Mouse (Mus musculus) forebrain, embryonic 14.5 days (tissue): ENCODE measurements around the gene Krt27. TPM values are rescaled to one million over a fixed set of nuclear protein-coding genes. Genes with fewer than 3 reads are reported as not detected.

ENCODE experiments used
- ATAC-seq: fragments of 200-750 bp; cut with Nextera tagmentation; 2 replicates; pipeline ENCODE4 v1.8.0; 2017; ENCODE audit warnings: mild to moderate bottlenecking, moderate library complexity
- DNase-seq: peaks from one replicate; pipeline ENCODE4 v3.0.0-alpha.2; 2015; ENCODE audit warnings: low spot score
- H3K27ac ChIP-seq: fragments of 300-500 bp; sonication (generic); 2 replicates; pipeline ENCODE4 v1.5.1; 2014; ENCODE audit warnings: low read depth, mild to moderate bottlenecking, control low read depth, low read length, moderate library complexity
- H3K27me3 ChIP-seq: fragments of 300-500 bp; sonication (generic); replicated peaks from 2 replicates; pipeline ENCODE4 v1.6.1; 2014; ENCODE audit warnings: low read length, control low read depth, mixed read lengths; ENCODE audit not compliant: control insufficient read depth, insufficient read depth
- H3K36me3 ChIP-seq: fragments of 300-500 bp; sonication (generic); 2 replicates; pipeline ENCODE4 v1.6.1; 2014; ENCODE audit warnings: low read length, control low read depth; ENCODE audit not compliant: control insufficient read depth, insufficient read depth
- H3K4me1 ChIP-seq: fragments of 300-500 bp; sonication (generic); 2 replicates; pipeline ENCODE4 v1.6.1; 2014; ENCODE audit warnings: antibody characterized with exemption, low read length, control low read depth; ENCODE audit not compliant: control insufficient read depth, insufficient read depth
- H3K4me2 ChIP-seq: fragments of 300-500 bp; sonication (generic); 2 replicates; pipeline ENCODE4 v1.6.1; 2014; ENCODE audit warnings: mild to moderate bottlenecking, control low read depth, low read length
- H3K4me3 ChIP-seq: fragments of 300-500 bp; sonication (generic); 2 replicates; pipeline ENCODE4 v1.5.1; 2014; ENCODE audit warnings: low read depth, low read length, control low read depth
- H3K9ac ChIP-seq: fragments of 300-500 bp; sonication (generic); 2 replicates; pipeline ENCODE4 v1.6.1; 2014; ENCODE audit warnings: mild to moderate bottlenecking, low read length, control low read depth, moderate library complexity
- H3K9me3 ChIP-seq: fragments of 300-500 bp; sonication (generic); replicated peaks from 2 replicates; pipeline ENCODE4 v1.6.1; 2016; ENCODE audit warnings: low read length, control low read depth, mixed read lengths; ENCODE audit not compliant: control insufficient read depth
- WGBS: fragments of 180-500 bp; shearing (Covaris S2); extraction: QIAGEN DNeasy Blood & Tissue Kit; methylation state at CpG from one replicate; pipeline ENCODE4 v1.1.7; 2014; 5-methylcytosine and 5-hydroxymethylcytosine counted together
- polyA plus RNA-seq: library from polyadenylated mRNA; unstranded; fragments of >200 nt; fragmentation: Nextera tagmentation; extraction: Ambion mirVana; gene quantifications from 2 replicates; pipeline ENCODE4 v1.2.1, GENCODE M21; 2014

Gene Krt27
- polyA plus RNA-seq, 1 experiment from 2014 or later, result not detected

GRCm38 (mm10) chr11:99316543-99316942, 34.4 kb downstream of the Krt27 start:
- Histone ChIP-seq H3K4me3 (no peak overlapping the region), H3K27ac (no peak overlapping the region), H3K4me1 (no peaks in the 10 kb centered on the region), H3K9ac (no peak overlapping the region), H3K4me2 (no peak overlapping the region), H3K27me3 (no peaks in the 10 kb centered on the region), H3K9me3 (no peaks in the 10 kb centered on the region), H3K36me3 (no peaks in the 10 kb centered on the region)
- ATAC-seq (no peak), DNase-seq (peak; percentile 13)
- 71% methylated on average over 8 of the region's 8 CpGs for WGBS

GRCm38 (mm10) chr11:99314594-99314993, 36.3 kb downstream of the Krt27 start:
- H3K27ac ChIP-seq, result no peak overlapping the region
- H3K9me3 ChIP-seq, result no peaks in the 10 kb centered on the region
- H3K9ac ChIP-seq, result no peak overlapping the region
- WGBS, result 90% methylated on average over 2 of the region's 2 CpGs
- no peaks in the 10 kb centered on the region for H3K36me3 ChIP-seq
- no peaks in the 10 kb centered on the region for H3K4me1 ChIP-seq
- H3K4me3 ChIP-seq, result no peak overlapping the region
- H3K27me3 ChIP-seq, result no peaks in the 10 kb centered on the region
- no peak overlapping the region for H3K4me2 ChIP-seq
- no peak for ATAC-seq
- DNase-seq, result no peak

GRCm38 (mm10) chr11:99310882-99311281, 40.0 kb downstream of the Krt27 start:
- WGBS, result 87% methylated on average over 1 of the region's 1 CpGs
- Histone ChIP-seq H3K36me3 (no peaks in the 10 kb centered on the region), H3K4me3 (no peak overlapping the region), H3K9ac (no peak overlapping the region), H3K4me2 (no peak overlapping the region), H3K9me3 (no peaks in the 10 kb centered on the region), H3K4me1 (no peaks in the 10 kb centered on the region), H3K27ac (no peak overlapping the region), H3K27me3 (no peaks in the 10 kb centered on the region)
- ATAC-seq (no peak), DNase-seq (peak; percentile 71)

- Histone ChIP-seq H3K4me3 (no peak overlapping the region), H3K4me1 (no peaks in the 10 kb centered on the region), H3K27ac (no peak overlapping the region), H3K9me3 (no peaks in the 10 kb centered on the region), H3K36me3 (no peaks in the 10 kb centered on the region), H3K9ac (no peak overlapping the region), H3K27me3 (no peaks in the 10 kb centered on the region), H3K4me2 (no peak overlapping the region)
- DNase-seq (peak; percentile 74), ATAC-seq (no peak)
- 40% methylated on average over 2 of the region's 2 CpGs for WGBS
Observed at GRCm38 (mm10) chr11:99307579-99307978, 43.3 kb downstream of the Krt27 start.

Other genes starting within 250 kb of the Krt27 start
- gene Ccr7, start 196.0 kb downstream of the Krt27 start, polyA plus RNA-seq, result not detected in 2 replicates
- gene Smarce1, start 120.1 kb downstream of the Krt27 start, polyA plus RNA-seq, result 214 and 218 TPM in 2 replicates
- gene Krt222, start 107.0 kb downstream of the Krt27 start, polyA plus RNA-seq, result 1.9 and 2.5 TPM in 2 replicates
- gene Krt24, start 65.8 kb downstream of the Krt27 start, polyA plus RNA-seq, result not detected in 2 replicates
- 0.14 TPM in 1 of 2 replicates, not detected in the other for gene Krt25, start 28.2 kb downstream of the Krt27 start, polyA plus RNA-seq
- gene Krt26, start 13.1 kb downstream of the Krt27 start, polyA plus RNA-seq, result not detected in 2 replicates
- 0.17 and 0.34 TPM in 2 replicates for gene Krt28, start 23.8 kb upstream of the Krt27 start, polyA plus RNA-seq
- 30.9 and 33.3 TPM in 2 replicates for gene Krt10, start 38.3 kb upstream of the Krt27 start, polyA plus RNA-seq
- gene Krt12, start 71.2 kb upstream of the Krt27 start, polyA plus RNA-seq, result 0.23 TPM in 1 of 2 replicates, not detected in the other
- gene Krt20, start 87.0 kb upstream of the Krt27 start, polyA plus RNA-seq, result not detected in 2 replicates
- 0.10 TPM in 1 of 2 replicates, not detected in the other for gene Krt23, start 142.0 kb upstream of the Krt27 start, polyA plus RNA-seq
- gene Krt39, start 170.2 kb upstream of the Krt27 start, polyA plus RNA-seq, result not detected in 2 replicates
- not detected in 2 replicates for gene Krt40, start 192.1 kb upstream of the Krt27 start, polyA plus RNA-seq
- not detected in 2 replicates for gene Krtap3-3, start 199.8 kb upstream of the Krt27 start, polyA plus RNA-seq
- gene Krtap3-2, start 205.7 kb upstream of the Krt27 start, polyA plus RNA-seq, result not detected in 2 replicates
- gene Gm11939, start 208.4 kb upstream of the Krt27 start, polyA plus RNA-seq, result not detected in 2 replicates
- not detected in 2 replicates for gene Krtap3-1, start 215.5 kb upstream of the Krt27 start, polyA plus RNA-seq
- gene Krtap1-5, start 229.9 kb upstream of the Krt27 start, polyA plus RNA-seq, result not detected in 2 replicates
- not detected in 2 replicates for gene Krtap1-4, start 232.6 kb upstream of the Krt27 start, polyA plus RNA-seq
- not detected in 2 replicates for gene Krtap1-3, start 240.2 kb upstream of the Krt27 start, polyA plus RNA-seq
- not detected in 2 replicates for gene Krtap9-3, start 247.0 kb upstream of the Krt27 start, polyA plus RNA-seq